Mouse (Mus musculus) neutrophil, adult 5-6 weeks (primary cell): Measurements from ENCODE around the gene Eif2s2. TPM values are rescaled to one million over a fixed set of nuclear protein-coding genes. Genes with fewer than 3 reads are reported as not detected.
"Not testable (repeated sequence)": the region's sequence is repeated elsewhere in the genome, so short reads cannot be mapped to it uniquely, and the experiment has no call there.

Source experiments
- ATAC-seq: fragments of 151-379, 151-347 bp; 2 replicates; pipeline ENCODE4 v1.8.0; 2017; ENCODE audit warnings: mild to moderate bottlenecking, moderate TSS enrichment; ENCODE audit not compliant: insufficient number of reproducible peaks, poor library complexity, low FRiP score, severe bottlenecking; ENCODE audit errors: extremely low read depth
- total RNA-seq: library from RNA; stranded (forward); fragments of 200-1000 nt; gene quantifications from 2 replicates; pipeline ENCODE4 v1.2.3, GENCODE M21; 2017

The Eif2s2 gene
- 71.1 and 75.9 TPM in 2 replicates for total RNA-seq

DNA sequence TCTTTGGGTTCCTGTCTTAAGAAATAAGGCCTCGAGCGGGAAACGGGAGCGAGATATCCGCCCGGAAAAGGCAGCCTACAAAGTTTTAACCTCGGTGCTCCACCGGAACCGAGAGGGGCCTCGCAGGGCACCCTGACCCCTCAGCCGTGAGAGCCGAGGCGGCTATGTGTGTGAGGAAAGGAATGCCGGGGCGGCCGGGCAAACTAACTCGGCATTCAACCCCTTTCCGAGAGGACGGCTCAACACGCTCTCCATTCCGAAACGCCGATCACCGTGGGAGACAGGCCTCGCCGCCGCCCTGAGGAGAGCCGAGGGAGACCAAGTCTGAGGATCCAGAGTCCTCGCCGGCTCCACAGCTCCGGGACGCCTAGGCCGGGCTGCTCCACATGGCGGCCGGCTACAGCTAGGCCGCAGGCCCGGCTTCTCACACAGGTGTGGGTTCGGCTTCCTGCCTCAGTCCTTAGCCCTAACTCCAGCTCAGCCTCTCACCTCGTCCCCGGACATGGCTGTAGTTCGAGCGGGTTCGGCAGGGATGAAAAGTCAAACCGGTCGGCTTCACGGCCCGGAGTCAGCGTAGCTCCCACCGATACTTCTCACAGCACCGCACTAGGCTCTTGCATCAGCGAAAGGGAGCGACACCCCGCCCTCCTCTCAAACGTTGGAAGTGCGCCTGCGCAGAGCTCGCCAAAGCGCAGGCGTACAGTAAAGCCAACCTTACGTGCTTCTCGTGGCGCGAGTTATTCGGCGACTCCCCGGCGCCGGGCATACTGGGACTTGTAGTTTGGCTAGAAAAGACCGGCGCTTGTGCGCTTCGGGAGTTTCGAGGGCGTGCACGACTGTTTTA, at the start of gene Eif2s2:
Gene Eif2s2, minus strand, starts transcription at position 735 of the 844 bp plus-strand sequence.
- ATAC-seq, result peak; percentile 99

- ATAC-seq, result no peak
These were observed 49.2 kb upstream of the Eif2s2 start for GRCm38 (mm10) chr2:154941952-154942351.

- no peak for ATAC-seq
These were observed 45.0 kb upstream of the Eif2s2 start for GRCm38 (mm10) chr2:154937547-154938390.

- no peak for ATAC-seq
These were observed 43.9 kb upstream of the Eif2s2 start for GRCm38 (mm10) chr2:154936536-154937155.

- ATAC-seq, result no peak
These were observed 43.4 kb upstream of the Eif2s2 start for GRCm38 (mm10) chr2:154936106-154936505.

DNA sequence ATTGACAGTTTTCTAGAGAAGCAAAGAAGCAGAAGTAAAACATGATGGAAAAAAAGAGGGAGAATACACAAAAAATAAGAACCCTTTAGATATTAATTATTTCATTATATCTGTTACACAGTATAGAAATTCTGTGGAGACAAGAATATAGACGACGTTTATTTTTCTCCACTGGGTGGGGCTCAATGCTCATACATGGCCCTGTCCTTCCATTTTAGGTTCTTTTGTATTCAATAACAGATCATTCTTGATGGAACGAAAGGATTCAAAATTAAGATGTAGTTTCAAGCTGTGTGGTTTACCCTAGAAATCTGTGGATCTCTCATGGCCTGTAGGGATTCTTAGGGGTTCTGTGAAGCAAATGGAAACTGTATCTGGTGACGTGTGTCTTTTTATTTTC, 41.1 kb upstream of the Eif2s2 start:
- ATAC-seq, result no peak

- ATAC-seq, result no peak
These were observed 35.6 kb upstream of the Eif2s2 start for GRCm38 (mm10) chr2:154928298-154928697.

GRCm38 (mm10) chr2:154926843-154927242, 34.1 kb upstream of the Eif2s2 start:
- no peak for ATAC-seq

DNA sequence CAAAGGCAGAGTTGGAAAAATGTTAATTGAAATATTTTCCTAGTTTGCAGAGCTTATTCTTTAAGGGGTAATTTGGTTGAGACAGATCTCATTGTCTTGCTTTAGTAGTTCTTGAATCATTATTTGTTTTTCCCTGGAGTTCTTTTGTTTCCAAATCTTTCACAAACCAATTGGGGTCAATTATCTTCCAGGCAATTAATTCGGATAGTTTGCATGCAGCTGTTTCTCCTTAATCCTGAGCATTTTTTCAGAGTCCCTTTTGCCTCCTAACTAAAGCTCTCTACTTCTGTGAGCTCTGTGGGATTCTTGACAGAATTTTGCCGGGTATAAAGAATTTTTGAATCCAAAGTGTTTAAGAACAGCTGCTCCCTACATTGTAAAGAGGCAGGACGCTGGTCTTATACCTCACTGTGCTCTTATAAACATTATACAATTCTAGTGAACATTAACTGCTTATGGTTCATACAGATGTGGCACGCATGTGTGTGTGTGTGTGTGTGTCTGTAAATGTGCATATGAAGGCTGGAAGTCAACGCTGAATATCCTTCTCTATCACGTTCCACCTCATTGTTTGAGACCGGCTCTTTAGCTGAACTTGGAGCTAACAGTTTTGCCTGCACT, 32.8 kb upstream of the Eif2s2 start:
- no peak for ATAC-seq

- not testable (repeated sequence) for ATAC-seq
These were observed 29.4 kb upstream of the Eif2s2 start for GRCm38 (mm10) chr2:154922134-154922533.

DNA sequence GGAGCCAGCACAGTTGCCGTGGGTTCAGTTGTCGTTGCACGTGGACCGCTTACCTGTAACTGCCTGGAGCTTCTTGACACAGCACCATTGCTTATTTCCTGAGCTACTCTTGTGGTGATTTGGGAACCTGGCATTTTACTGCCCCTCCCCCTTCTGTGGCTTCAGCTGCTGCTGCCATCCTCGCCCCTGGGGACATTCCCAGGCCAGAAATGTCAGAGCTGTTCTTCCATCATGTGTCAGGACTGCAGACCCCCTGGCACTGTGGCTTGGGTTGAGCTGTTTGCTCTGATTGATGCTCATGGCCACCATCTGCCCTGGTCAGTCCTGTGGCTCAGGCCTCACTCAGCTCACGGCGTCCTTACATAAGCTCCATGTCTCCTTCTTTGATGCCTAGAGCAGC, 28.2 kb upstream of the Eif2s2 start:
- no peak for ATAC-seq

DNA sequence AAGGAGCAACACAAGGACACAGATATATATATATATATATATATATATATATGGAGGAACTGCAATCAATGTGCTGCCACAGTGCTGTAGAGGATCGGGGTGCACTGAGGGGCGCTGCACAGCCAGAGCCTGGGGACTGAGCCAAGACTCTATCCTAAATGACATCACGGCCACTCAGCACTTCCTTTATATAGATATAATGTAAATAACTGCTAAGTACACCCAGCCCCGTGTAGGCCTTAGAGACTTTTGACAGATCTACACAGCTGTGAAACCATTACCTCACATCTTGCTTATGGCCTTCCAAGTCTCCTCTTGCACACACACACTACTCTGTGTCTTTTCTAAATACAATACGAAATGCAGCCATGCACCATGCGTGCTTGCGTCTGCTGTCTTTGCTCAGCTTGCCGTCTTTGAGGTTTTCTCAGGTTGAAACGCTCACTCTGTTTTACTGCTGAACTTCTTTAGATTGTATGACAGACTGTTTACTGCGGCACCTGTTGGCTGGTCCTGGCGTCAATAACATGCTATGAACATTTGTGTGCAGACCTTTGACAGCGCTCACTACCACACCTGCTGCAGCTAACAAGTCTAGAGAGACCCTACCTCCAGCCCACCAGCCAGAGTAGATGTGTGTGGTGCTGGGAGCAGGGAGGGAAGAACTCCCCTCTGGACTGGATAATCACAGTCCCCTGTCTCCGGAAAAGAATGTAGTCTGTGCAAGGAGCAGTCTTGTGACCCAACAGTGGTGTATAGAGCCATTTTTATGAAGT, 25.3 kb upstream of the Eif2s2 start:
- ATAC-seq, result no peak

GRCm38 (mm10) chr2:154916547-154916946, 23.8 kb upstream of the Eif2s2 start:
- ATAC-seq, result 0 out of 2 replicates have a peak, but pooled peaks have one; percentile 26

DNA sequence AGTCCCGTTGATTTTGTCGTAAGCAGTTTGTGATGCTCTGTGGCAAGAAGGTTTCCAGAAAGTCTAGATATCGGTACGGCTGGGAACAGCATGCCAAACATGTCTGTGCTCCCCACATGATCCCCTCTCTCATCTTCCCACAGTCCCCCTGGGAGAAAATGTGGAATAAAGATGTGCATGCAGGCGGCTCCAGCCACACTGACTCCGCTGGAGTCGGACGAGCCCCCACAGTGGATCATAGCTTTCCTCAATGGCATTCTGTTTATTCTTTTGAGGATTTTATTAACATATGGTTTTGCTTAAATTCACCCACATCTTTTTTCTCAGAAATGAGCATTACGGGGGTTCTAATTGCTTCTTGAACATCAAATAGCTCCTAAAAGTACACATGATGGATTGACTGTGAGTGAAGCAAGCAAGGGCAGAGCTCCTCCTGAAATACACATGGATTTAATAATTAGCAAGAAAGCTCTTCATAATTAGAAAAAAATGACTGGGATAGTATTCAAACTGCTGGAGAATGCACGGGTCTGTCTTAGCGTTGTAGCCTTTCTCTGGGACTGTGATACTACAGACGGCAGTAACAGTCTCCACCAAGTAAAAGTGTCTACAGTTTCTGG, 23.3 kb upstream of the Eif2s2 start:
- ATAC-seq, result no peak

DNA sequence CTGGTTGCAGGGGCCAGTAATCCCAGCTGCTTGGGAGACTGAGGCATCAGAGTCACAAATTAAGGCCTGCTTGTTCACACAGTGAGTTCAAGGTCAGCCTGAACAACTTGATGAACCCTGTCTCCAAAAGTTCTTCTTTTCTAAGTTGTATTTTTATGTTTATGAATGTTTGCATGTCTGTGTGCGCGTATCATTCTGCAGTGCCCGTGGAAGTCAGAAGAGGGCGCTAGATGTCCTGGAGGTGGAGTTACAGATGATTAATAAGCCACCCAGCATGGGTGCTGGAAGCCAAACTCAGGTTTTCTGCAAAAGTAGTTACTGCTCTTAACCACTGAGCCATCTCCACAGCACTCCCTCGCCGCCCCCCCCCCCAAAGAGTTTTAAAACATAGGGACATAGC, 17.1 kb upstream of the Eif2s2 start:
- ATAC-seq, result no peak

- ATAC-seq, result not testable (repeated sequence)
These were observed 15.5 kb upstream of the Eif2s2 start for GRCm38 (mm10) chr2:154908223-154908622.

GRCm38 (mm10) chr2:154905796-154906195, 13.1 kb upstream of the Eif2s2 start:
- ATAC-seq, result no peak

- ATAC-seq, result no peak
These were observed 9.4 kb upstream of the Eif2s2 start for GRCm38 (mm10) chr2:154902111-154902510.
